In genomic region chr14:25502355-25502754, GRCm38 (mm10) we compare ENCODE assay signal across 15 mouse cellular contexts.
"Had no signal": no experiment of that assay in that cellular context is flagged by ENCODE, and none has a peak within 500 bp of the region (broad histone marks: within the 10 kb centered on the region; RNA-seq: fewer than 3 reads in every experiment).

No protein-coding gene starts in this region.

- H3K4me3 ChIP-seq: limb, embryonic 12.5 days; limb, embryonic 15.5 days; megakaryocyte, embryonic 14.5 days; midbrain, embryonic 10.5 days; midbrain, embryonic 15.5 days had no signal

- H3K9me3 ChIP-seq: limb, embryonic 12.5 days; limb, embryonic 15.5 days; megakaryocyte, embryonic 14.5 days; midbrain, embryonic 10.5 days; midbrain, embryonic 15.5 days had no signal

- H3K4me2 ChIP-seq: limb, embryonic 12.5 days; limb, embryonic 15.5 days; liver, embryonic 11.5 days; lung, embryonic 14.5 days; midbrain, embryonic 15.5 days had no signal

- H3K9ac ChIP-seq: limb, embryonic 12.5 days; limb, embryonic 15.5 days; liver, embryonic 14.5 days; liver, postnatal 0 days; lung, embryonic 14.5 days; midbrain, embryonic 15.5 days had no signal

- ATAC-seq: liver, postnatal 0 days; lung, postnatal 0 days; midbrain, embryonic 15.5 days had no signal

- H3K27me3 ChIP-seq: limb, embryonic 12.5 days; limb, embryonic 15.5 days; megakaryocyte, embryonic 14.5 days; midbrain, embryonic 15.5 days had no signal

- DNase-seq: kidney, postnatal 14 days; kidney, postnatal 4 days; left cerebral cortex, postnatal 4 days; liver, postnatal 0 days; lung, embryonic 14.5 days; thymus, adult 18-20 months; thymus, postnatal 36 days had no signal

- H3K36me3 ChIP-seq: midbrain, embryonic 15.5 days had no signal

- H3K27ac ChIP-seq: liver, embryonic 14.5 days; midbrain, embryonic 10.5 days; midbrain, embryonic 15.5 days had no signal
